Mouse (Mus musculus) frontal cortex, postnatal 14 days (tissue): ENCODE data around the gene Vmn1r143.
"Not testable (repeated sequence)": the region's sequence is repeated elsewhere in the genome, so short reads cannot be mapped to it uniquely, and the experiment has no call there.

Source experiments
- DNase-seq, 2 experiments: peaks; one replicate each; pipeline ENCODE4 v3.0.0; 2022; ENCODE audit warnings: low spot score in 2 of 2

Gene Vmn1r143

DNA sequence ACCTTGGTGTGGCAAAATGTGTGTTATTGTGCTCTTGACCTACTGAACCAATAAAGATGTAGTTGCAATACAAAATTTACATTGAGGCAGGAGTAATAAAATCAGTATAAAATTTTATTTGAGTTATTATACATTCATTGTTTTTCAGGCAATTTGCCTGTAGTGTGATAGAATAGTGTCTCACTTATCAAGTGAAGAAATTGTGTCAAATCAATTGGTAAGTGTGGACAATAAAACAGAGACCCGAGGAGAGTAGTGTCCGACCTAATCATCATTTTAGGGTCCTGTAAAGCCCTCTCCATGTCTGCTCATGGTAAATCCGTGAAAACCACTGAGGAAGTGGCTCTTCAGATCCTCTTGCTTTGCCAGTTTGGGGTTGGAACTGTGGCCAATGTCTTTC is at the start of gene Vmn1r143:
TSS of gene Vmn1r143 (plus strand) at position 301 of the 400 bp plus-strand sequence.
- not testable (repeated sequence) for DNase-seq

DNA sequence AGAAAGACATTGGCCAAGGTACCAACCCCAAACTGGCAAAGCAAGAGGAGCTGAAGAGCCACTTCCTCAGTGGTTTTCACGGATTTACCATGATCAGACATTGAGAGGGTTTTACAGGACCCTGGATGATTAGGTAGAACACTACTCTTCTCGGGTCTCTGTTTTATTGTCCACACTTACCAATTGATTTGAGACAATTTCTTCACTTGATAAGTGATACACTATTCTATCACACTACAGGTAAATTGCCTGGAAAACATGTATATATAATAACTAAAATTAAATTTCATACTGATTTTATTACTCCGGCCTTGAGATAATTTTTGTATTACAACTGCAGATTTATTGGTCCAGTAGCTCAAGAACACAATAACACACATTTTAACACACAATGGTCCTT is 25.2 kb upstream of the Vmn1r143 start, which contains the start of gene Vmn1r142:
TSS of gene Vmn1r142 (minus strand) at position 101 of the 400 bp plus-strand sequence.
- DNase-seq, result not testable (repeated sequence)

DNA sequence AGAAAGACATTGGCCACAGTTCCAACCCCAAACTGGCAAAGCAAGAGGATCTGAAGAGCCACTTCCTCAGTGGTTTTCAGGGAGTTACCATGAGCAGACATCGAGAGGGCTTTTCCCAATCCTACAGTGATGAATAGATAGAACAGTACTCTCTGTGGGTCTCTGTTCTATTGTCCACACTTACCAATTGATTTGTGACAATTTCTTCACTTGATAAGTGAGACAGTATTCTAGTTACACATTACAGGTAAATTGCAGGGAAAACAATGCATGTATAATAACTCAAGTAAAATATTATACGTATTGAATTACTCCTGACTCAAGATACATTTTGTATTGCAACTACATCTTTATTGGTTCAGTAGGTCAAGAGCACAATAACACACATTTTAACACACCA is 12.0 kb downstream of the Vmn1r143 start, which contains the start of gene Gm8653:
TSS of gene Gm8653 (minus strand) at position 101 of the 400 bp plus-strand sequence.
- not testable (repeated sequence) for DNase-seq

DNA sequence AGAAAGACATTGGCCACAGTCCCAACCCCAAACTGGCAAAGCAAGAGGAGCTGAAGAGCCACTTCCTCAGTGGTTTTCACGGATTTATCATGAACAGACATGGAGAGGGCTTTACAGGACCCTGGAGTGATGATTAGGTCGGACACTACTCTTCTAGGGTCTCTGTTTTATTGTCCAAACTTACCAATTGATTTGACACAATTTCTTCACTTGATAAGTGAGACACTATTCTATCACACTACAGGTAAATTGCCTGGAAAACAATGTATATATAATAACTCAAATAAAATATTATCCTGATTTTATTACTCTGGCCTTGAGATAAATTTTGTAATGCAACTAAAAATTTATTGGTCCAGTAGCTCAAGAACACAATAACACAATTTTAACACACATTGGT is 40.2 kb downstream of the Vmn1r143 start, which contains the start of gene Gm8453:
TSS of gene Gm8453 (minus strand) at position 101 of the 400 bp plus-strand sequence.
- DNase-seq, result not testable (repeated sequence)
